Mouse (Mus musculus) bone marrow, adult 2 months (tissue): ENCODE results near the gene Oas3.

Source experiments
- CTCF ChIP-seq: fragments of 200-500 bp; IDR thresholded peaks from 2 replicates; pipeline ENCODE4 v1.5.1; 2011; ENCODE audit warnings: low read length, control low read depth; ENCODE audit not compliant: control insufficient read depth, insufficient read depth
- POLR2A ChIP-seq: fragments of 200-500 bp; IDR thresholded peaks from 2 replicates; pipeline ENCODE4 v1.6.1; 2011; ENCODE audit warnings: low read depth, mild to moderate bottlenecking, control low read depth, low read length, borderline replicate concordance; ENCODE audit not compliant: control insufficient read depth

GRCm38 (mm10) chr5:120779922-120780321, 2.5 kb upstream of the Oas3 start:
- TF ChIP-seq CTCF (no peak), POLR2A (no peak)
